Mouse (Mus musculus): ENCODE data around the gene Gab1.
A peak's percentile ranks its signal among the peaks of the same experiment; 100 is the strongest.

The Gab1 gene

DNA sequence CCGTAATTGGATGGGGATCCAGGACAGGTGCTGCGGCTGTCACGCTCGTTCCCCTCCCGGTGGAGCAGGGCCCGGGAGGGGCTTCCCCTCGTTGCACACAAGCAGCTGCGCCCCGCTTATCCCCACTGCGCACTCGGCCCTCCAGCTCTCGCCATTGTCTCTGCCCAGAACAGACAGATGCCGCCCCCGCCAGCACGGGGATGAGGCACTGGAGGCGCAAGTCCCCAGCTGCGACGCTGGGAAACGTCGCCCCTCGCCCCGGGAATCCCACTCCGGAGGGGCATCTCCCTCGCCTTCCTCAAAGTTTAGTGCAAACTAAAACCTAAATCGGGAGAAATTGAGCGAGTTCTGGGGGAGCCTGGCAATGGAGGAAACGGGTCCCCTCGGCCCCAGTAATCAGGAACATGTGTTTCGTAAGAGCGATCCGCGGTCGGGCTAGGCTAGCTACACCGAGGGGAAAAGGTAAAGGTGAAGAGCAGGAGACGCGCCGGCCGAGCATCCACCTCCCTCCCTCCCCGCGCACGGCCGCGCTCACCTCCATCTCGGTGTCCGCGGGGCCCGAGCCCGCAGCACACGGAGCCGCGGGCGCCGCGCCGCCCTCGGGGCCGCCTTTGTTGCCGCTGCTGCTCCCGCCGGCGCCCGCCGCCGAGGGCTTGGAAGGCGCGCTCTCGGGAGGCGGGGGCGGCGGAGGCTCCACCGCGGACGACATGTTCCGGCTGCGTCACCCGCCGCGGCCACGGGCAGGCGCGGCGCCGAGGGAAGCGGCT is 141.7 kb downstream of the Gab1 start:
- DNase-seq: peak; percentile 47

DNA sequence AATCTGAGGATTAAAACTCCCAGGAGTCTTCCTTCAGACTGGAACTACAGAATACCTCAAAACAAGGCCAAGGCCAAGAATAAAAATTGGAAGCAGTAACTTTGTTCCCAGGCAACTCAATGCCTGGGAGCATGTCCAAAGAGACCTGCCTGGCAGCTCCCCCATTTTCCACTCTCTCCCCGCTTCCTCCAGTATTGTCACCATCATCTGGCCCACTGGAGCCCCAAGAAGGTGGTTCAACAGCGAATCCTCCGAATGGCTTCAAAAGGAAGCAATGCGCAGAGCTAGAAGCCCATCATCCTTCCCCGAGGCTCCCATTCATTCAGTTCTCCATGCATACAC is 142.3 kb downstream of the Gab1 start:
- DNase-seq: peak; percentile 20

DNA sequence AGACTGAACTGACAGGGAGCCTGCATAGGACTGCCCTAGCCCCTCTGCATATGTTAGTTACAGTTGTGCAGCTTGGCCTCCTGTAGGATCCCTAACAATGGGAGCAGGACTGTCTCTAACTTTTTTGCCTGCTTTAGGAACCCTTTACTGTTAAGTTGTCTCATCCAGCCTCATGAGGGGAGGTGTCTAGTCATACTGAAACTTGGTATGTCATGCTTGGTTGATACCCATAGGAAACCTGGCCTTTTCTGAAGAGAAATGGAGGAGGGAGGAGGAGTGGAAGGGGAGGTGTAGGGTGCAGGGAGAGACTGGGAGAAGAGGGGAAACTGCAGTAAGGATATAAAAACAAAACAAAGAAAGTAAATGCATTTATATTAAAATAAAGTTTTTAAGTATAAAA is 148.0 kb downstream of the Gab1 start:
- DNase-seq: no peak

DNA sequence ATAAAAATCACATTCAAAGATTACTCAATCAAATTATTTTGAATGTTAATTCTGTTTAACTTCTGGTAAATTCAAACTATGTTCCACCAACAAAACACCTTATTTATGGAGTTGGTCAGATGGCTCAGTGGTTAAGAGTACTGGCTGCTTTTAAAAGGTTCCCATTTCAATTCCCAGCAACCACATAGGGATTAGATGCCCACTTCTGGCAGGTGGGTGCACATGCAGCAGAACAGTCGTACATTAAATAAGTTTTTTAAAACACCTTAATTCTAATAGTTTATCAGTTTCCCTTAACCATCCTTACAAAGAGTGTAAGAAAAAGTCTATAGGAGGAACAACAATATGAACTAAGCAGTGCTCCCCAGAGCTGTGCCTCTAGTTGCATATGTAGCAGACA is 165.9 kb downstream of the Gab1 start:
- DNase-seq: peak; percentile 9

Measured in lung, postnatal 10 days (tissue).